Mouse (Mus musculus) CH12.LX (cell line): ENCODE results near the gene Rdm1. TPM values are rescaled to one million over a fixed set of nuclear protein-coding genes. Genes with fewer than 3 reads are reported as not detected.

Source experiments
- DNase-seq: peaks from one replicate; pipeline ENCODE4 v3.0.0-alpha.2; 2013; ENCODE audit errors: extremely low read depth
- H3K27ac ChIP-seq: 2 replicates; pipeline ENCODE4 v1.5.1; 2012; ENCODE audit warnings: low read depth, mild to moderate bottlenecking, control low read depth, moderate library complexity; ENCODE audit not compliant: insufficient read depth
- H3K27me3 ChIP-seq: replicated peaks from 2 replicates; pipeline ENCODE3; 2012; ENCODE audit warnings: inconsistent platforms
- H3K36me3 ChIP-seq, 2 experiments: replicated peaks in 1 of 2; 2 replicates each; pipeline versions ENCODE3 to v1.6.1; 2012; ENCODE audit warnings: inconsistent platforms in 1 of 2, low read length in 1 of 2, mild to moderate bottlenecking in 1 of 2, mixed read lengths in 1 of 2, moderate library complexity in 1 of 2; ENCODE audit not compliant: control insufficient read depth in 1 of 2, insufficient read depth in 1 of 2
- H3K4me1 ChIP-seq, 2 experiments: 2 replicates each; pipeline ENCODE4 v1.6.1; 2012; ENCODE audit warnings: inconsistent platforms in 1 of 2, moderate library complexity in 1 of 2; ENCODE audit not compliant: insufficient read depth in 2 of 2, control insufficient read depth in 1 of 2
- H3K4me2 ChIP-seq: 2 replicates; pipeline ENCODE4 v1.6.1; 2012; ENCODE audit warnings: low read depth, mild to moderate bottlenecking, control low read depth; ENCODE audit not compliant: poor library complexity, insufficient read depth, severe bottlenecking
- H3K4me3 ChIP-seq, 3 experiments: fragments of 150-350 bp in 1 of 3; sonication (generic) in 1 of 3; replicated peaks in 1 of 3; 2 replicates each; pipeline versions ENCODE3 to v1.5.1; 2011 to 2012; ENCODE audit warnings: low read depth in 2 of 3, low read length in 2 of 3, mild to moderate bottlenecking in 2 of 3, moderate library complexity in 2 of 3, control low read depth in 1 of 3, improper control_type of control experiment in 1 of 3, inconsistent platforms in 1 of 3, mixed read lengths in 1 of 3; ENCODE audit not compliant: poor library complexity in 1 of 3
- H3K79me2 ChIP-seq: replicated peaks from 2 replicates; pipeline ENCODE4 v1.6.1; 2012; ENCODE audit warnings: mild to moderate bottlenecking, moderate library complexity; ENCODE audit not compliant: control insufficient read depth, poor library complexity, insufficient read depth, severe bottlenecking; ENCODE audit errors: extremely low read depth
- H3K9ac ChIP-seq: 2 replicates; pipeline ENCODE4 v1.6.1; 2012; ENCODE audit warnings: low read depth, mild to moderate bottlenecking, control low read depth, moderate library complexity; ENCODE audit not compliant: insufficient read depth
- H3K9me3 ChIP-seq: replicated peaks from 2 replicates; pipeline ENCODE3; 2012; ENCODE audit warnings: low read length, inconsistent platforms, mixed read lengths
- BHLHE40 ChIP-seq: IDR thresholded peaks from 2 replicates; pipeline ENCODE4 v1.6.1; 2011; ENCODE audit warnings: mild to moderate bottlenecking, low read depth, low read length, improper control_type of control experiment
- CHD1 ChIP-seq: IDR thresholded peaks from 2 replicates; pipeline ENCODE4 v1.6.1; 2012; ENCODE audit warnings: low read depth, low read length, improper control_type of control experiment, inconsistent platforms
- CHD2 ChIP-seq: IDR thresholded peaks from 2 replicates; pipeline ENCODE4 v1.6.1; 2011; ENCODE audit warnings: low read length, improper control_type of control experiment
- CTCF ChIP-seq, 2 experiments: IDR thresholded peaks in 1 of 2; conservative IDR thresholded peaks in 1 of 2; 2 replicates each; pipeline ENCODE4 v1.5.1; 2011 to 2012; ENCODE audit warnings: low read depth in 2 of 2, low read length in 2 of 2, improper control_type of control experiment in 1 of 2, inconsistent platforms in 1 of 2, mild to moderate bottlenecking in 1 of 2, moderate library complexity in 1 of 2
- E2F4 ChIP-seq: IDR thresholded peaks from 2 replicates; pipeline ENCODE4 v1.6.1; 2011; ENCODE audit warnings: low read depth, low read length, improper control_type of control experiment; ENCODE audit not compliant: insufficient replicate concordance
- ELF1 ChIP-seq: IDR thresholded peaks from 2 replicates; pipeline ENCODE4 v1.6.1; 2014; ENCODE audit warnings: low read depth, mild to moderate bottlenecking, inconsistent platforms, low read length, improper control_type of control experiment
- EP300 ChIP-seq: IDR thresholded peaks from 2 replicates; pipeline ENCODE4 v1.6.1; 2011; ENCODE audit warnings: low read length, improper control_type of control experiment
- ETS1 ChIP-seq: conservative IDR thresholded peaks from 2 replicates; pipeline ENCODE4 v1.6.1; 2012; ENCODE audit warnings: low read depth, mild to moderate bottlenecking, inconsistent platforms, low read length, improper control_type of control experiment, moderate library complexity
- GABPA ChIP-seq: IDR thresholded peaks from 2 replicates; pipeline ENCODE4 v1.6.1; 2012; ENCODE audit warnings: low read depth, low read length, improper control_type of control experiment, inconsistent platforms; ENCODE audit not compliant: insufficient replicate concordance
- HCFC1 ChIP-seq: IDR thresholded peaks from 2 replicates; pipeline ENCODE4 v1.6.1; 2012; ENCODE audit warnings: low read depth, mild to moderate bottlenecking, inconsistent platforms, low read length, improper control_type of control experiment
- IRF4 ChIP-seq: IDR thresholded peaks from 2 replicates; pipeline ENCODE4 v1.6.1; 2014; ENCODE audit warnings: low read depth, mild to moderate bottlenecking, inconsistent platforms, low read length, improper control_type of control experiment
- JUN ChIP-seq: IDR thresholded peaks from 2 replicates; pipeline ENCODE4 v1.6.1; 2011; ENCODE audit warnings: low read depth, mild to moderate bottlenecking, low read length, improper control_type of control experiment, moderate library complexity; ENCODE audit not compliant: insufficient read depth
- JUND ChIP-seq: conservative IDR thresholded peaks from 2 replicates; pipeline ENCODE4 v1.6.1; 2011; ENCODE audit warnings: low read depth, low read length, improper control_type of control experiment
- KAT2A ChIP-seq: IDR thresholded peaks from 2 replicates; pipeline ENCODE4 v1.6.1; 2012; ENCODE audit warnings: low read length, improper control_type of control experiment, inconsistent platforms; ENCODE audit not compliant: insufficient replicate concordance
- MAFK ChIP-seq: IDR thresholded peaks from 2 replicates; pipeline ENCODE4 v1.6.1; 2011; ENCODE audit warnings: low read length, improper control_type of control experiment; ENCODE audit not compliant: insufficient replicate concordance
- MAX ChIP-seq: IDR thresholded peaks from 2 replicates; pipeline ENCODE4 v1.6.1; 2011; ENCODE audit warnings: low read length, improper control_type of control experiment
- MAZ ChIP-seq: IDR thresholded peaks from 2 replicates; pipeline ENCODE4 v1.6.1; 2012; ENCODE audit warnings: low read depth, mild to moderate bottlenecking, inconsistent platforms, low read length, improper control_type of control experiment, moderate library complexity
- MEF2A ChIP-seq: IDR thresholded peaks from 2 replicates; pipeline ENCODE4 v1.6.1; 2014; ENCODE audit warnings: low read depth, mild to moderate bottlenecking, inconsistent platforms, low read length, improper control_type of control experiment, borderline replicate concordance
- MXI1 ChIP-seq: IDR thresholded peaks from 2 replicates; pipeline ENCODE4 v1.6.1; 2011; ENCODE audit warnings: mild to moderate bottlenecking, low read depth, low read length, improper control_type of control experiment
- MYC ChIP-seq: IDR thresholded peaks from 2 replicates; pipeline ENCODE4 v1.6.1; 2011; ENCODE audit warnings: low read depth, mild to moderate bottlenecking, improper control_type of control experiment, low read length
- NELFE ChIP-seq: IDR thresholded peaks from 2 replicates; pipeline ENCODE4 v1.6.1; 2011; ENCODE audit warnings: low read depth, low read length, improper control_type of control experiment
- NRF1 ChIP-seq: IDR thresholded peaks from 2 replicates; pipeline ENCODE4 v1.6.1; 2014; ENCODE audit warnings: low read depth, mild to moderate bottlenecking, inconsistent platforms, low read length, improper control_type of control experiment, moderate library complexity
- PAX5 ChIP-seq: IDR thresholded peaks from 2 replicates; pipeline ENCODE4 v1.6.1; 2012; ENCODE audit warnings: low read length, inconsistent platforms, mixed read lengths
- POLR2A ChIP-seq: IDR thresholded peaks from 2 replicates; pipeline ENCODE4 v1.6.1; 2011; ENCODE audit warnings: low read depth, mild to moderate bottlenecking, improper control_type of control experiment, low read length
- POLR2AphosphoS2 ChIP-seq: IDR thresholded peaks from 2 replicates; pipeline ENCODE4 v1.6.1; 2011; ENCODE audit warnings: low read depth, low read length, improper control_type of control experiment
- RAD21 ChIP-seq: IDR thresholded peaks from 2 replicates; pipeline ENCODE4 v1.6.1; 2011; ENCODE audit warnings: low read depth, mild to moderate bottlenecking, low read length, improper control_type of control experiment, moderate library complexity
- RCOR1 ChIP-seq: conservative IDR thresholded peaks from 2 replicates; pipeline ENCODE4 v1.6.1; 2012; ENCODE audit warnings: low read depth, mild to moderate bottlenecking, inconsistent platforms, low read length, improper control_type of control experiment
- SIN3A ChIP-seq: IDR thresholded peaks from 2 replicates; pipeline ENCODE4 v1.6.1; 2012; ENCODE audit warnings: low read length, improper control_type of control experiment, inconsistent platforms
- SMC3 ChIP-seq: IDR thresholded peaks from 2 replicates; pipeline ENCODE4 v1.6.1; 2011; ENCODE audit warnings: low read depth, low read length, improper control_type of control experiment
- TBP ChIP-seq: conservative IDR thresholded peaks from 2 replicates; pipeline ENCODE4 v1.6.1; 2011; ENCODE audit warnings: low read depth, low read length, improper control_type of control experiment
- TCF12 ChIP-seq: IDR thresholded peaks from 2 replicates; pipeline ENCODE4 v1.6.1; 2014; ENCODE audit warnings: low read depth, mild to moderate bottlenecking, inconsistent platforms, low read length, improper control_type of control experiment
- UBTF ChIP-seq: IDR thresholded peaks from 2 replicates; pipeline ENCODE4 v1.6.1; 2012; ENCODE audit warnings: low read depth, mild to moderate bottlenecking, inconsistent platforms, low read length, improper control_type of control experiment, moderate library complexity
- USF1 ChIP-seq: IDR thresholded peaks from 2 replicates; pipeline ENCODE4 v1.6.1; 2014; ENCODE audit warnings: low read depth, mild to moderate bottlenecking, inconsistent platforms, low read length, improper control_type of control experiment
- USF2 ChIP-seq: conservative IDR thresholded peaks from 2 replicates; pipeline ENCODE4 v1.6.1; 2011; ENCODE audit warnings: low read depth, low read length, improper control_type of control experiment
- ZC3H11A ChIP-seq: IDR thresholded peaks from 2 replicates; pipeline ENCODE4 v1.6.1; 2012; ENCODE audit warnings: low read depth, mild to moderate bottlenecking, inconsistent platforms, low read length, improper control_type of control experiment
- ZKSCAN1 ChIP-seq: IDR thresholded peaks from 2 replicates; pipeline ENCODE4 v1.6.1; 2012; ENCODE audit warnings: low read depth, inconsistent platforms, low read length, improper control_type of control experiment, borderline replicate concordance
- ZMIZ1 ChIP-seq: IDR thresholded peaks from 2 replicates; pipeline ENCODE4 v1.6.1; 2012; ENCODE audit warnings: low read depth, mild to moderate bottlenecking, inconsistent platforms, low read length, improper control_type of control experiment
- ZNF384 ChIP-seq: IDR thresholded peaks from 2 replicates; pipeline ENCODE4 v1.6.1; 2012; ENCODE audit warnings: low read depth, low read length, improper control_type of control experiment, inconsistent platforms
- dilution Hi-C: fragments of 300-500 bp; cut with MboI; formaldehyde crosslinking; loops from 2 replicates; pipeline ENCODE4 v1.14.3; 2020; ENCODE audit warnings: low sequenced_read_pairs; ENCODE audit not compliant: extremely low pct_unique_long_range_greater_than_20kb, extremely low pct_ligation_motif_present
- in situ Hi-C: fragments of 300-500 bp; cut with MboI; formaldehyde crosslinking; loops from 3 replicates; pipeline ENCODE4 v1.14.3; 2019; ENCODE audit warnings: low sequenced_read_pairs, low pct_ligation_motif_present, low pct_unique_long_range_greater_than_20kb, mixed read lengths
- polyA plus RNA-seq: library from polyadenylated mRNA; unstranded; fragments of >175 nt; gene quantifications from 2 replicates; pipeline ENCODE4 v1.2.1, GENCODE M21; 2012; ENCODE audit warnings: low read depth; ENCODE audit not compliant: insufficient read length
- total RNA-seq, 2 experiments: library from RNA; depleted of rRNA; stranded (reverse); fragments of 300-350 nt in 1 of 2; fragments of >200 nt in 1 of 2; gene quantifications; 2 replicates each; pipeline ENCODE4 v1.2.3; 2012 to 2014

The Rdm1 gene
- total and polyA plus RNA-seq, 3 experiments, result 9.6 to 28.5 (median 19.2) TPM

DNA sequence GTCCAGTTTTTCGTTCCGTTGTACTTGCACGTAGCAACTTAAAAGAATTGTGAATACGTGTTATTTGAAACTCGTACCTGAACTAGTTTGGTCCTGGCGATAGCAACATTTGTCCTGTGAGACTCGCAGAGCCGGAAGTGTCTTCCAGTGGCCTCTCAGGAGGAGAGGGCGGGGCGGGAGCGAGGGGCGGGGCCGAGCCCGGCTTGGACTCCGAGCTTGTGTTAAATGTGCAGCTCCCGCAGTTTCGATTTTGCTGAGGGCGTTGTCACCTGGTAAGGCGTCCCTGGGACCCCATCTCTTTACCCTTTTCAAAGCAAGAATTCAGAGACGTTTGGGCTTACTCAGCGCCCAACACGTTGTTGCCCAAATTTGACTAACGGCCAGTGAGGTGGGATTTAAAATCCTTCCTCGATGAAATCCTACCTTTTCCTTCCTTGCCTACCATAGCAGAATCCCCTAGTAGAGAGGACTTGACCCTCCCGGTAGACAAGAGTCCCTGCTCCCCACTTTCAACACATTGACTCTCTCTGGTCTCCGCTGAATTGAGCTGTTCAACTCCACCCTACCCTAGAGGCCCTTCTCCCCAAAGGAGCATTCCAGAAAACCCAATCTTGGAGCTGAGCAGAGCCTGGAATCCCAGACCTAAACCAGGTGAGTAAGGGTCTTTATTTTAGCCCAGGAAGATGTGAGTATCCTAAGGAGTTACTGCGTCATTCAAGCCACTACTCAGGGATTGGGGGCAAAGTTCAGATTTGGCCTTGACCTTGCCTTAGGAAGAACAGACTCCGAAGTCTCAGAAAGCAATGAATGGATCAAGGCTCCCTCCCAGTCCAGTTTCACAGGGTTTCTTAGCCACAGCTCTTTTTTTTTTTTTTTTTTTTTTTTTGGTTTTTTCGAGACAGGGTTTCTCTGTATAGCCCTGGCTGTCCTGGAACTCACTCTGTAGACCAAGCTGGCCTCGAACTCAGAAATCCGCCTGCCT, 44.6 kb upstream of the Rdm1 start, which contains the start of gene Tmem106a:
Tmem106a (plus strand) TSS at position 189 of the 982 bp plus-strand sequence.
- in situ Hi-C loops (no loop called here), dilution Hi-C loops (no loop called here)
- H3K36me3 ChIP-seq, result peaks cover 28 to 61% of the 10 kb centered on the region in 2 experiments
- H3K4me3 ChIP-seq, result peak within 1 kb of the TSS; percentile 38 to 51 (median 38)
- peaks cover 0 to 28% of the 10 kb centered on the region in 2 experiments; a peak in 2 of 4 replicates for H3K4me1 ChIP-seq
- no peaks in the 10 kb centered on the region for H3K9me3 ChIP-seq
- TF ChIP-seq ZKSCAN1 (no peak), TBP (peak; percentile 73; the same call in 1 of the 2 replicates), CHD2 (no peak), RCOR1 (no peak), MYC (no peak), ZNF384 (no peak; the same call in 1 of the 2 replicates), MAX (no peak), PAX5 (no peak), USF1 (no peak), IRF4 (no peak; the same call in 1 of the 2 replicates), HCFC1 (peak; percentile 50), SIN3A (peak; percentile 80), NELFE (0 out of 2 replicates have a peak, but pooled peaks have one; percentile 46), E2F4 (no peak), ZC3H11A (no peak), MAFK (no peak), USF2 (no peak), EP300 (no peak), JUN (no peak), ETS1 (no peak), POLR2A (peak; percentile 59), CTCF (conservative IDR thresholded peaks at IDR 0.05 in 1 of 2, IDR thresholded peaks at IDR 0.05 in 1 of 2; ENCODE audit: low read depth in 2 of 2, low read length in 2 of 2) (no peak), SMC3 (no peak), TCF12 (no peak; the same call in 1 of the 2 replicates), KAT2A (no peak), NRF1 (no peak), JUND (no peak), MEF2A (no peak), MXI1 (no peak), ELF1 (peak; percentile 90), MAZ (peak; percentile 78; the same call in 1 of the 2 replicates), GABPA (no peak), CHD1 (no peak), RAD21 (no peak), ZMIZ1 (no peak; the same call in 1 of the 2 replicates), POLR2AphosphoS2 (no peak), BHLHE40 (no peak), UBTF (no peak)
- H3K27me3 ChIP-seq, result no peaks in the 10 kb centered on the region
- peak within 1 kb of the TSS; percentile 97 for H3K4me2 ChIP-seq
- no peaks in the 10 kb centered on the region for H3K79me2 ChIP-seq
- peak; percentile 89 for DNase-seq
- peak within 1 kb of the TSS; percentile 34 for H3K9ac ChIP-seq
- H3K27ac ChIP-seq, result peak within 1 kb of the TSS; percentile 2; the same call in 1 of the 2 replicates
